Mouse (Mus musculus) layer of hippocampus, adult 2 months (tissue): ENCODE measurements around the gene Rasgef1b. TPM values are rescaled to one million over a fixed set of nuclear protein-coding genes. Genes with fewer than 3 reads are reported as not detected.

ENCODE experiments used
- DNase-seq, 2 experiments: peaks; one replicate each; pipeline ENCODE4 v3.0.0; 2022; ENCODE audit warnings: low spot score in 2 of 2
- H3K27ac ChIP-seq: fragments of 200-600 bp; 2 replicates; pipeline ENCODE4 v1.8.1; 2022
- H3K4me3 ChIP-seq: fragments of 200-600 bp; 2 replicates; pipeline ENCODE4 v1.8.1; 2022; ENCODE audit warnings: mild to moderate bottlenecking
- CTCF ChIP-seq: fragments of 200-600 bp; conservative IDR thresholded peaks from 2 replicates; pipeline ENCODE4 v1.8.1; 2022; ENCODE audit warnings: antibody characterized with exemption, mild to moderate bottlenecking, moderate library complexity
- total RNA-seq, 2 experiments: library from RNA; stranded (reverse); gene quantifications; 2 replicates each; pipeline ENCODE4 v1.2.3; 2021

The Rasgef1b gene
- total RNA-seq, 2 experiments from 2014 or later, result 11.1 to 11.9 TPM

- no peak for TF ChIP-seq CTCF
- Histone ChIP-seq H3K27ac (no peak overlapping the region), H3K4me3 (no peak overlapping the region)
- no peak for DNase-seq
Measured at GRCm38 (mm10) chr5:99292287-99292851, 436.5 kb downstream of the Rasgef1b start.

GRCm38 (mm10) chr5:99291084-99291830, 437.6 kb downstream of the Rasgef1b start:
- no peak for TF ChIP-seq CTCF
- no peak for DNase-seq
- no peak overlapping the region for H3K4me3 ChIP-seq
- H3K27ac ChIP-seq, result no peak overlapping the region

GRCm38 (mm10) chr5:99288262-99288661, 440.6 kb downstream of the Rasgef1b start:
- no peak overlapping the region for H3K27ac ChIP-seq
- no peak for DNase-seq
- H3K4me3 ChIP-seq, result no peak overlapping the region
- no peak for TF ChIP-seq CTCF

GRCm38 (mm10) chr5:99287647-99288185, 441.1 kb downstream of the Rasgef1b start:
- DNase-seq, result no peak
- Histone ChIP-seq H3K27ac (no peak overlapping the region), H3K4me3 (no peak overlapping the region)
- TF ChIP-seq CTCF, result no peak

GRCm38 (mm10) chr5:99286575-99286974, 442.3 kb downstream of the Rasgef1b start:
- no peak overlapping the region for H3K27ac ChIP-seq
- TF ChIP-seq CTCF, result no peak
- H3K4me3 ChIP-seq, result no peak overlapping the region
- DNase-seq, result no peak

GRCm38 (mm10) chr5:99286024-99286423, 442.8 kb downstream of the Rasgef1b start:
- no peak for DNase-seq
- TF ChIP-seq CTCF, result no peak
- no peak overlapping the region for H3K4me3 ChIP-seq
- no peak overlapping the region for H3K27ac ChIP-seq

- Histone ChIP-seq H3K4me3 (no peak overlapping the region), H3K27ac (no peak overlapping the region)
- no peak for DNase-seq
- no peak for TF ChIP-seq CTCF
Measured at GRCm38 (mm10) chr5:99284369-99284768, 444.5 kb downstream of the Rasgef1b start.

- Histone ChIP-seq H3K4me3 (no peak overlapping the region), H3K27ac (no peak overlapping the region)
- TF ChIP-seq CTCF, result no peak
- no peak for DNase-seq
Measured at GRCm38 (mm10) chr5:99283636-99284035, 445.2 kb downstream of the Rasgef1b start.

GRCm38 (mm10) chr5:99280536-99280935, 448.3 kb downstream of the Rasgef1b start:
- no peak overlapping the region for H3K27ac ChIP-seq
- no peak for TF ChIP-seq CTCF

GRCm38 (mm10) chr5:99279016-99279757, 449.7 kb downstream of the Rasgef1b start:
- DNase-seq, result no peak
- no peak overlapping the region for H3K4me3 ChIP-seq
- TF ChIP-seq CTCF, result no peak
- H3K27ac ChIP-seq, result no peak overlapping the region

More at GRCm38 (mm10) chr5:99280536-99280935, 448.3 kb downstream of the Rasgef1b start:
- no peak for DNase-seq
- H3K4me3 ChIP-seq, result no peak overlapping the region

GRCm38 (mm10) chr5:99278364-99278763, 450.5 kb downstream of the Rasgef1b start:
- Histone ChIP-seq H3K27ac (no peak overlapping the region), H3K4me3 (no peak overlapping the region)
- DNase-seq, result no peak
- no peak for TF ChIP-seq CTCF

- no peak for DNase-seq
- Histone ChIP-seq H3K27ac (no peak overlapping the region), H3K4me3 (no peak overlapping the region)
- no peak for TF ChIP-seq CTCF
Measured at GRCm38 (mm10) chr5:99277536-99277935, 451.3 kb downstream of the Rasgef1b start.

- TF ChIP-seq CTCF, result no peak
- H3K4me3 ChIP-seq, result peak overlapping the region; percentile 32; the same call in 1 of the 2 replicates
- no peak overlapping the region for H3K27ac ChIP-seq
- DNase-seq, result peak in 1 of 2 experiments; percentile 16
Measured at GRCm38 (mm10) chr5:99274119-99274563, 454.7 kb downstream of the Rasgef1b start.
